Mouse (Mus musculus) spleen, postnatal 36 days (tissue): ENCODE measurements around the gene 4930539E08Rik.
A peak's percentile ranks its signal among the peaks of the same experiment; 100 is the strongest.

ENCODE experiments used
- DNase-seq, 2 experiments: peaks; one replicate each; pipeline ENCODE4 v3.0.0; 2022; ENCODE audit warnings: low spot score in 2 of 2, mixed read lengths in 1 of 2

The 4930539E08Rik gene

DNA sequence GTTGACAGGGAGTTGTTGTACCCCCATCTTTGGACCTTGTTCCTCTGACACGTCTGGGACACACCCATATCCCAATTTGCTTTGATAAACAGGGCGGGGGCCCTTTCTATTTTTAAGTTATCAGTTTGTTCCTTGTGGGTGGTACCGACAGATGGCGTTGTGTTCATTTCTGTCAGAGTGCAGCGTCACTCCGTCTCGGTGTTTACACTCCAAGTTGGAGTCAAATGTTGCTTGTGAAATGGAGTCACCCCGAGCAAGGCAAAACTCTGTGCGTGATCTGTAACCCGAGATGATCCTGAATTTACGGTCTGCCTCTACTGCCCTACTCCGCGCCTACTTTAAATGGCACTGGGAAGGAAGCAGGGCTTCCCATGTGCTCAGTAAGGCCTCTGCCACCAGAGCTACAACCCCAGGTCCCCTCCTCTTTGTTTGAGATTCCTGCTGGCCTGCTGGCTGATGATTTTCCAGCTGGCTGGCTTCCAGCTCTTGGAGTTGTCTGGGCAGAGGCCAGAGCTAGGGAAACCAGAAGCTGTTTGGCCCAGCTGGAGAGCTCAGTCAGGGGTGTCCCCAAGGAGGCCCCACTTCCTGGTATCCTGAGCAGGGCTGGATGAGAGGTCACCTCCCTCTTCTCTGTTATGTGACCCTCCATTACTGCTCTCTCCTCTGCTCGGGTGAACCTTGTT lies 15.4 kb upstream of the 4930539E08Rik start:
- DNase-seq = peak; percentile 50 to 73

DNA sequence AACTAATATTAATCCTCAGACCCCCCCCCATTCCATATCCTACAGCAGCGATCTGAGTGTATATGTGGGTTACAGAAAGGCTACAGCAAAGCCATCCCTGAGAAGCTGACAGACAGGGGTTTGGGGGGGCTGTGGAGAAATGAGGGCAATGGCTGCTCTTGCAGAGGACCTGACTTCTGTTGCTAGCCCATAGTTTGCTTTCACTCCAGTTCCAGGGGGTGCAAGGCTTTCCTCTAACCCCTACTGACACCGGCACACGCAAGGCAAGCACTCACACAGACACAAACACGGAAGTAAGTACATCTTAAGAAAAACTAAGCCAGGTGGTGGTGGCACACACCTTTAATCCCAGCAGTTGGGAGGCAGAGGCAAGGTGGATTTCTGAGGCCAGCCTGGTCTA lies 14.2 kb upstream of the 4930539E08Rik start:
- no peak for DNase-seq

DNA sequence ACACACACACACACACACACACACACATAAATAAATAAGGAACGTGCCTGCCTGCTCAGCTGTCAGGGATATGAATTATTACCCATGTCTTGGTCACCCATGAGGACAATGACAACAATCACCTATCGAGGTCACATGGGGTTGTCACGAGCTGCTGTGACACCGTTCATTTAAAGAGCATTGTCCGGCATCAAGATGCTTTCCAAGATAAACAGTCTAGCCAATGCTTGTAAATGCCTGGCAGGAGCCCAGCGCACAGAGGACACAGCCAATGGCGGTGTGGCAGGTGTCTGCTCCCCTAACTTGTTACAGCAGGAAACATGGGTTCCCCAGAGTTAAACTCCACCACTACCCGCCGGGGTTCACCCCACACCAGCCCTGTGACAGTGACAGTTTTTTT lies 12.9 kb upstream of the 4930539E08Rik start:
- no peak for DNase-seq

DNA sequence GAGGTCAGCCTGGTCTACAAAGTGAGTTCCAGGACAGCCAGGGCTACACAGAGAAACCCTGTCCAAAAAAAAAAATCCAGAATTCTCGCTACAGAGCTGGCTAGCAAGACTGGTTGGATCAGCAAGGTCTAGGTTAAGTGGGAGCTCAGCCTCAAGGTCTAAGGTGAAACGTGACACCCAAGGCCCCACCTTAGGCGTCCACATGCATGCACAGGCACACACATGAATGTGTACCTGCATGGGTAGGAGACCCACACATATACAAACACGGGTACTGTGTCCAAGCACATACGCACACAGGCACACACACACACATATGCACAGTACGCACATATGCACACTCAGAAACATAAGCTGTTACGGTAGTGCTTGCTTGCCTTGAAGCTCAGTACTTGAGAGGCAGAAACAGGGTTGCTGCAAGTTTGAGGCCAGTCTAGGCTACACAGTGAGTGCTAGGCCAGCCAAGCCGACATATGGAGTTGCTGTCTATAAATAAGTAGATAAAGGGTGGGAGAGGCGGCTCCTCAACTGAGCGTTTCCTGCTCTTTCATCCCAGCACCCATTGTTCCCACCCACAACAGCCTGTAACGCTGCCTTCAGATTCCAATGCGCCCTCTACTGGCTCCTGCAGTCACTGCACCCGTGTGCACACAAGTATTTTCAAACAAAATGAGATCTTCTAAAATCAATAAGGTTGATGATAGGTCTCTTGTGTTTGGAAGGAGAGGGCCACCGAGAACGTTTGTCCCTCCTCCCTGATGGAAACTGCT lies 11.9 kb upstream of the 4930539E08Rik start:
- DNase-seq = no peak

DNA sequence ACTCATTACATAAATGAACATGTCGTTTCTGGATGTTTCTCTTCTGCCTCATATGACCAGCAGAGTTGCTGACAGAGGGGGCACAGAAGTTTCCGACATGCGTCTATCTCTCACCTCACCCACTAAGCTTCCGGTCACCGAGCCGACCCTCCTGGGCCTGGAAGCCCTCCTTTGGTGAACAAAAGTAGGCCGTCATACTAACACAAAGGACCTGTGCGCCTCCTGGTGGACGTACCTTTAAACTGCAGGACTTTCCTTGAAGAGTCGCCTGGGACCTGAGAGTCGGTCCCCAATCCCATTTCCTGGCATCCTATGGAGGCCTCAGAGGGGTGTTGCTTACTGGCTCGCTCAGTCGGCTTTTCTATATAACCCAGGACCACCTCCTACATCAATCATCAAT lies 11.3 kb upstream of the 4930539E08Rik start:
- peak; percentile 55 to 70 for DNase-seq

DNA sequence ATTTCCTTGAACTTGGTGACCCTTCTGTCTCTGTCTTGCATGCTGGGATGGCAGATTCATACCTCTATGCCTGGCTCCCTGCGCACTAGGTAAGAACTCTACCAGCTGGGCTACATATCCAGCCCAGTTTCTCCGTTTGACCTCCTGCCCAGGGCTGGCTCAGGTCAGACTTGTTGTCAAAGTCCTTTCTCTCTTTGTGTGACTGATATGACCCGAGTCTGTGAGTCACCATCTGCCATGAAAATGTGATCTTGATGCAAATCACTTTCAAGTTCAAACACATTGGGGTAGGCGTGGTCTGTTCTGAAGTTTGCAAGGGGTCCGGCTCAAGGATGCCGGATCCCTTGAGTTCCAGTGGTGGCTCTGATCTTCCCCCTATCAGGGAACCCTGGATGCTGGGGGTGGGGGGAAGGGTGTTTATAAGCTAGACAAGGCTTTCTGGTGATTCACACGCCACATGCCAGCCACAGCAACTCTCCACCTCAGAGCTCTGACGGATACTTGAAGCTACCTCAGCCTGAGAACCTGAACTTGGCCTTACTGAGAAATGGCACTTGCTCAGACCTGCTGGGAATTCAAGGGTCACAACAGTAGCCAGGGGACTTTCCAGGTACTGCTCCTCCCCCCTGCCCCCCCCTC lies 10.0 kb upstream of the 4930539E08Rik start:
- no peak for DNase-seq

DNA sequence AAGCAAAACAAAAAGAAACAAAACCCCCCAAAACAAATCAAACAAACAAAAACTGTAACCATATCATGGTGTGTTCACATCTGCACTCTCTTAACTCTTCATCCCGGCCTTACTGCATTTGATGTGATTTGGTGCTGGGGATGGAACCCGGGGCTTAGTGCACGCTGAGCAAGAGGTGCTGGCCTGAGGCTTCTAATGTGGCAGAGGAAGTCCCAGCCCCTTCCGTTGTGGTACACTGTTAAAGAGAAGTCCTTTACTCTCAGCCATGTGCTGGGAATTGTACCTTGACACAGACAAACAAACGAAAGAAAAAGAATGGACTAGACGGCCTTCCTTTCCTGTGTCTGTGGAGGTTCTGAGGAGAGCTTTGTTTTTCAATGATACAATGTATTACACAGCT lies 7.0 kb upstream of the 4930539E08Rik start:
- DNase-seq = no peak

DNA sequence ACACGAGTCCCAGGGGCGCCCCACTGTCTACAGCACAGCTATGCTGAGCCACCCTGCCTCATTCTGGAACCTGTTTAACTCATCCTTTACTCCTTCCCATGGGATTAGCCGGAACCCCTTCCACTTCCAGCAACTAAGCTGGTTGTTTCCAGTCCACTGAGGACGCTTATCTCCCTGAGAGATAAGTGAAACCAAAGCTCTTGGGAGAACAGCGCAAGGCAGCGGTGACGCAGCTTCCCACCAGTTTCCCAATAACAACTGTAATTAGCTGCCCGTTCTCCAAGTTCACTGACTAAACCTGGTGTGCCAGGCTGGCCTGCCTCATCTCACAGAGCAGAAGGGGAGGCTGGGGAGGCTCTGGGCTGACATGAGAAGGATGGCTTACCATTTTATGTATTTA lies 6.0 kb upstream of the 4930539E08Rik start:
- DNase-seq = no peak

DNA sequence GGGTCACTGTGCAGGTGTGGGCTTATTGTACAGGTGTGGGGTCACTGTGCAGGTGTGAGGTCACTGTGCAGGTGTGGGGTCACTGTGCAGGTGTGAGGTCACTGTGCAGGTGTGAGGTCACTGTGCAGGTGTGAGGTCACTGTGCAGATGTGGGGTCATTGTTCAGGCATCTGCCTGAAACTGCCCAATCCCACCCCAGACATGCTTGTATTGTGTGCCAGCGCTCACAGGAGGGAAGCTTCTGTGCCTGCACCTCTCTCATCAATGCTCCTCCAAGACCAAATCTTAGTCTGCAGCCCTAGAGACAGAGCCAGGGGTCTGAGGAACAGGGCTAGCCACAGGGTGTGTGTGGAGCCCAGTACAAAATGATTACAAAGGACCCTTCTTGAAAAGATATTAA lies 1.4 kb upstream of the 4930539E08Rik start:
- no peak for DNase-seq

DNA sequence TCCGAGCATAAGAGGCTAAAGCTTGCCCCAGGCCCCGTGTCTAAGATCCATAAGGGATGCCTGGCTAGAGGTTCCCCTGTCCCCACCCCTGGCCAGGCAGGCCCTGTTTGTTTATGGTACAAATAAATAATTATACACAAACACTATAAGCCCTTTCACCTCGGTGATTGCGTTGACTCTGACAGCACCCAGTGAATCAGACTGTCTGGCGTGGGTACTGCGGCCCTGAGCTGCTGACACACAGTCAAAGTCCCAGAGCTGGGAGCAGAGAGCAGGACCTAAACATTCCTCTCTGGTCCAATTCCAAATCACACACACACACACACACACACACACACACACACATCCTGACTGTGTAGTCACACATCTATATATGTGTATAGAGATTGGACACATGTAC lies 1.2 kb downstream of the 4930539E08Rik start:
- no peak for DNase-seq

DNA sequence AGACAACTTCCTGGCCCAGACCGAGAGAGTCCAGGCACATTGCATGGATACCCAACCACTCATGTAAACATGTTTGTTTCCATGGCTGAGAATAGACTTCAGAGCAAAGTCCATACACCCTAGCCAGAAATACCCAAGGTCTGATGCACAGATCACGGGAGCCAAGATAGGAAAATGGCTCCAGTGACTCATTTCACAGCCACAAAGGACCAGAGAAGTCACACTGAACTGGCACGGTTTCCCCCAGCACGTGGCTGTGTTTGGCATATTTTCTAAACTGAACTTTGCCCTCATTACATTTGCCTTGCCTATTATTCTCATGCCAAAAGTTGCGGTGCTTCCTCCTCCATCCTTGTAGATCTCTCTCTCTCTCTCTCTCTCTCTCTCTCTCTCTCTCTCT lies 1.9 kb downstream of the 4930539E08Rik start:
- DNase-seq = no peak

DNA sequence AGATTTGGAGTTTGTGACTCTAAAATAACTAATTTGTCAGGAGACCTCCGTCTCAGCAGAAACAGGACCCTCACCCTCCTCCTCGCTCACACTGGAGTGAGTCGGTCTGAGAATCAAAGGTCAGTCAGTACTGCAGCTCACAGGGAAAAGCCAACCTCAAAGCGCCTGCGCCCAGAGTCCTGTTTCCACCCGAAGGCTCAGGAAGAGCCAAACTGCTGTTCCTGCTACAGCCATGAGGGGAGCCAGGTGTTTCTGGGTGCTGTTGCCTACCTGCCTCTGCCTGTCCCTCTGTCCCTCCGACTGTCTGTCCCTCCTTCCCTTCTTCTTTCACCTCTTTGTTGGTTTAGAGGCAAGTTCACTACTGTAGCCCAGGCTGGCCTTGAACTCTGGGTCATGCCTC lies 5.0 kb downstream of the 4930539E08Rik start:
- DNase-seq = no peak

DNA sequence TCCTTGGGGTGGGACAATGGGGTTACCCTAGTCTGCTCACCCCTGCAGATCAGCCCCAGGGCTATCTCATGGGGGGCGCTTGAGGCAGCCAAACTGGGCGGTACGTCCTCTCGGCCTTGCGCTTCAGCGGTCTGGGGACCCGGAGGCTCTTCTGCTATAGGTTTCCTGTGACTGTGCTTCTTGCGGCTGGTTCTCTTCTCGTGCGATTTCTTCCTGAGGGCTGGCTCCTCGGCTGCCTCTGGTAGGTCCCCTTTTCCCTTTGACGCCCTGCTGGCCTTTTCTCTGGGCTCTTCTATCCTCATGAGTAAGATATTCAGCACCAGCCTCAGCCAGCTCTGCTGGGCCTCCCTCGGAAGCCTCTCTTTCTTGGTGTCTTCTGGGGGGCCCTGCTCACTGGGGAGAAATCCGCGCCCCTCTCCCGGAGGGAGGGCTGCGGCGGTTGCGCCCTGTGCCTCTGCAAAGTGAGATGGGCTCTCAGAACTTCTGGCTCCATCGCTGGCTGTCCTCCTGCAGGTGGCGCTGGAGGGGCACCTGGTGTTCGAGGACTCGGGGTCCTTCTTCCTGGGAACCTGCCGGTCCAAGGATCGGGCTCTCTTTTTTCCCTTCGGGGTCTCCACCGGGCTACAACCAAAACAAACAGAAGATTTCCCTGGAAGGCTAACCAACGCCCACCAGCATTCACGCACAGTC lies 5.7 kb downstream of the 4930539E08Rik start:
- peak in 1 of 2 experiments; percentile 32 for DNase-seq

DNA sequence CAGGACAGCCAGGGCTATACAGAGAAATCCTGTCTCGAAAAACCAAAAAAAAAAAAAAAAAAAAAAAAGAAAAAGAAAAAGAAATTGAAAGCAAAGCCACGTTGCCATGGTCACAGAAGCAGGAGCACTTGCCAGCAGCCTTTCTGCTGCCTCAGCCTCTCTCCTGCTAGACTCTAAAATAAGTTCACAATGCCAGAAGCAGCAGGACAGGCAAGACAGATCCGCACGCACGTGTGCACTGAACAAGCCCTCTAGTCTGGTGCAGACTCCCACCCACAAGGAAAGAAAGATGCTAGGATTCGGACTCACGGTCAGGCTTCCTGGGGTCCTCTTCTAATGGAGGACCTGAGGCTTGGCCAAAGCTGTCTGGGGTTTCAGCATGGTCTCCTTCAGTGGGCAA lies 7.2 kb downstream of the 4930539E08Rik start:
- no peak for DNase-seq

DNA sequence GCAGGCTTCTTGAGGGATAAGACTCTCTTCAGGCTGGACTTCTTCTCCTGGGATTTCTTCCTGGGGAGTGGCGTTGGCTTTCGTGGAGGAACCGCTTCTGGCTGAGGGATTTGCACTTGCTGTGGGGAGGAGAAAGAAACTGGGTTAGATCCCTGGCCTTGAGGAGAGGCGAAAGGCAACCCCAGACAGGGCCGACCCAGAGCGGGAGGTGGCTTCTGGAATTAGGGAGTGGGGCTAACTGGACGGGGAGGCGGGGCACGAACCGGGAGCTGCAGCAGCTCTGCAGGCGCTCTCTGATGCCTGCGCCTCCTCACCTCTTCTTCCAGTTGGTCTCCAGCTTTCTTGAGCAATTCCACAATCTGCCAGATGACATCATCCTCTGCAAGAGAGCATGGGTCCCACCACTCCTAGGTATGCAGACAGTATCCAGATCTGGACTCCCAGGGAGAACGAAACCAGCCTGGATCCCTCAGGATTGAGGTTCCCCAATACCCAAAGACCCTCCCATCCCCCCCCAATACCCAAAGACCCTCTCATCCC lies 9.7 kb downstream of the 4930539E08Rik start:
- no peak for DNase-seq

DNA sequence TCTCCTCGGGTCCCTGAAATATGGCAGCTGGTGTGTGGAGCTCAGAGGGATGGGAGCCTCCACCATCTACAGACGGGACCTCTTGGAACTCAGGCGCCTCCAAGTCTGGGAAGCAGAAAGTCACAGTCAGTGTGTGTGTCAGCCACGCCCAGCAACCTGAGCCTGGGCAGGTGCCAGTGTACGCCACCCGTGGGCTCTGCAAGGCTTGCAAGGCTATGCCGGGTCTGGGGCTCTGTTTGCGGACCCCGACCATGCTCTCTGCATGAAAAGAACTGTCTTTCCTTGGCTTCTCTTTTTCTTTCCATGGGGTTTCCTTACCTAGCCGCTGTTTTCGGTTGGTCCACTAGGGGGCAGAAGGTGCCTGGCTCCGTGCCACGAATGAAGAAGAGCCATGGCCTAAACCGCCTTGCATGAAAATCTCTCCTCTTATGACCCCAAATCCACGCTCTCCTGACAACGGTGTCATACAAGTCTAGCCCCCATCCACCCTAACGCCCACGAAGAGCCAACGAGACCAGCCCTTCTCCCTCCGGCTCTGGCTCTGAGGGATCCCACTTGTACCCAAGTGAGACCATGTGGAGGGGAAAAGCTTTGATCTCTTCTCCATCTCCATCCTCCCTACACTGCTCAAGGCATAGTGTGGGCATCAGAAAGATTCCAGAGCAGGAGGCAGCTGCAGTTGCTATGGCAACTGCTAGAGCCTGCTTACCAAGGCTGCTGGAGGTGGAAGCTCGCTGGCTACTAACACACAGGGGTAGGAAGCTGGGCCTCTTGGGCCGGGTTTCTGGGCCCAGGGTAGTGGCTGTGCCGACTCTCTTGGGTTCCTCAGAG lies 10.4 kb downstream of the 4930539E08Rik start:
- peak; percentile 25 to 52 for DNase-seq

DNA sequence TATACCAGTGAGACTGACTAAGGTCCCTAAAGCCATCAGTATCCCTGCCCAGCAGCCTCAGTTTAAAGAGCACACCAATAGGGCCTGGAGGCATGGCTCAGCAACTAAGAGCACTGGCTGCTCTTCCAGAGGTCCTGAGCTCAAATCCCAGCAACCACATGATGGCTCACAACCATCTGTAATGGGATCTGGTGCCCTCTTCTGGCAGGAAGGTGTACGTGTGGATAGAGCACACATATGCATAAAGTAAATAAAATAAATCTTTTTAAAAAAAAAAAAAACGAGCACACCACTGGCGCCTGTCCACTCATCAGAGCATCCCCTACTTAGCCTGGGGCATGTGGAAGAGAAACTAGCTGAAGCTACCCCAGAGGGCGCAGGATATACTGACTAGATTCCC lies 13.6 kb downstream of the 4930539E08Rik start:
- no peak for DNase-seq

DNA sequence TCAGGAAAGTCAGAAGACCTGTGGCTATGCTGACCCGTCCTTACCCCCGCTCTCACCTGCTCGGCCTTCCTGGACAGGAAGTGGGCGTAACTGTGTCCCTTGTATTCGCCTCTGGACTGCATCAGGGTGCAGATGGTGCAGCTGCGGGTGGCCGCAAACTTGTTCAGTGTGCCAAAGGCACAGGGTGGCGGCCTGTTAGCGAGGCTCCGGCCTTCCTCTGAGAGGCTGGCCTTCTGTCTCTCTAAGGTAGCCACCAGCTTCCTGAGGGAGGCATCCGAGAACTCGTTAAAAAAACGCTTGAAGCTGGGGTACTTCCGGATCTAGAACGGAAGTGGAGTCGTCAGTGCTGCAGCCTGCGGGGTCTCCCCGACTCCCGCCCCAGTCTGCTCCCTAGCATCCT lies 15.7 kb downstream of the 4930539E08Rik start:
- no peak for DNase-seq

DNA sequence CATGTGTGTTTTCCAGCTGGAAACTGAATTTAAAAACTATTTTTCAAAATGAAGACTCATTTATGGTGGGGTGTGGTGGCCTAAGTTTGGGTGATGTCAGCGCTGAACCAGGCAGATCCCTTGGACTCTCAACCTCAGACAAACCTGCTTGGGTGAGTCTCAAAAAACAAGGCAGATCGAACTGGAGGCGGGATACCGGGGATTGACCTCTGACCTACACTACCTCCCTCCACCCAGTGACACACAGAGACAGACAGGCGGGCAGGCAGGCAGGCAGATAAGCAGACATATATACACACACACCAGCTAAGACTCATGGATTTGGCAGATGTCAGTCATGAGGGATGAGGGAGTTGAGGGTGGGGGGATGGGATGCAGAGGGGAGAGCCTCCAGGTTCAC lies 16.9 kb downstream of the 4930539E08Rik start:
- DNase-seq = no peak

DNA sequence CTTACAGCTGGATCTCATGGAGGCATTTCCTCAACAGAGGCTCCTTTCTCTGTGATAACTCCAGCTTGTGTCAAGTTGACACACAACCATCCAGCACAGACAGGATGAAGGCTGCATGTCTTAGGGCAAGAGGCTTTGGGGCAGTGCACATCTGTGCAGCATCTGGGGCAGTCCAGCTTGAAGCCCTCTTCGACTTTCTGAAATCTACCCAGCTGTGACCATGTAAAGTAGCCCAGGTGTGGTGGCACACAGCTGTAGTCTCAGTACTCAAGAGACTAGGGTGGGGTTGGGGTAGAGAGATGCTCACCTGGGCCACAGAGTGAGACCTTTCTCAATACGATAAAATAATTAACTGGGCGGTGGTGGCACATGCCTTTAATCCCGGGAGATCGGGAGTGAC lies 17.3 kb downstream of the 4930539E08Rik start:
- DNase-seq = no peak

DNA sequence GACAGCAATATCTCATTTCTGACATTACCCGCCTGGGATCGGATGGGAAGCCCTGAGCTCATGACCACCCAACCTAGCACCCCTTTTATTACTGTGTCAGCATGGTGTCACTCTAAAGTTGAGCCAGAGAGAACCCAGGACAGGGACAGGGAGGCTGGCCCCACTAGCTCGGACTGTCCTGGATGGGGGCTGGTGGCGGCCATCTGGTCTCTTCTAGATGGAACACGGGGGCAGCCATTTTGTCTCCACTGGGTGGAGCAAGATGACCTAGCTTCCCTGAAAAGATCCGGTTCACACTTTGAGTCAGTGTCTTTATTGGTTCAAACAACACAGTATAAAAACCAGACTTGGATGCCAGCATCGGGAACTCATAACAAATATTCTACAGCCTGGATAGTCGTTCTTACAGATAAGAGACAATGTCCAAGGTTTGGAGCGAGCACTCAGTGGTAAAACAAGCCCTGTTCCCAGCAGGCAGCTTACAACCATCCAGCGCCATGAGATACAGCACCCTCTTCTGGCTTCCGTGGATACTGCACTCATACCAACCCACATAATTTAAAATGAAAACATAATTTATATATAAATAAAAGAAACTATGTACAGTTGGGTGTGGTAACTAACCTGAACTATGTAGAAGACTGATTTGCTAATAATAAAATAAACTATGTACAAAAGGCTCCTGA lies 18.9 kb downstream of the 4930539E08Rik start:
- DNase-seq = no peak
